Mouse (Mus musculus) gastrocnemius, postnatal 36 days (tissue): ENCODE results near the gene Cfap61. TPM values are rescaled to one million over a fixed set of nuclear protein-coding genes. Genes with fewer than 3 reads are reported as not detected.

ENCODE experiments used
- DNase-seq, 2 experiments: peaks; one replicate each; pipeline ENCODE4 v3.0.0; 2022
- intact Hi-C: fragments of 180-260 bp; cut with DNase I; formaldehyde crosslinking; loops from one replicate; pipeline ENCODE4 v1.15.1; 2025
- total RNA-seq, 2 experiments: library from RNA; stranded (reverse); gene quantifications; 2 replicates each; pipeline ENCODE4 v1.2.3; 2021

The Cfap61 gene
- total RNA-seq, 2 experiments from 2014 or later, result not detected

GRCm38 (mm10) chr2:145997956-145998525 lies 63.5 kb downstream of the Cfap61 start:
- no peak for DNase-seq
- intact Hi-C loops, result no loop called here

- intact Hi-C loops, result no loop called here
- DNase-seq, result no peak
These were observed 74.2 kb downstream of the Cfap61 start for GRCm38 (mm10) chr2:146008801-146009200.

- intact Hi-C loops, result no loop called here
- no peak for DNase-seq
These were observed 75.2 kb downstream of the Cfap61 start for GRCm38 (mm10) chr2:146009596-146010349.

GRCm38 (mm10) chr2:146010816-146011215 lies 76.2 kb downstream of the Cfap61 start:
- intact Hi-C loops, result no loop called here
- DNase-seq, result no peak

GRCm38 (mm10) chr2:146015341-146016186 lies 81.0 kb downstream of the Cfap61 start:
- DNase-seq, result no peak
- intact Hi-C loops, result no loop called here

- intact Hi-C loops, result no loop called here
These were observed 88.3 kb downstream of the Cfap61 start for GRCm38 (mm10) chr2:146022846-146023245.

GRCm38 (mm10) chr2:146043640-146044039 lies 109.1 kb downstream of the Cfap61 start:
- no peak for DNase-seq
- intact Hi-C loops, result no loop called here

More at GRCm38 (mm10) chr2:146022846-146023245, 88.3 kb downstream of the Cfap61 start:
- no peak for DNase-seq

GRCm38 (mm10) chr2:146044926-146045890 lies 110.6 kb downstream of the Cfap61 start:
- intact Hi-C loops, result no loop called here
- DNase-seq, result no peak

GRCm38 (mm10) chr2:146047691-146048090 lies 113.1 kb downstream of the Cfap61 start:
- intact Hi-C loops, result no loop called here
- DNase-seq, result no peak

- intact Hi-C loops, result no loop called here
These were observed 113.7 kb downstream of the Cfap61 start for GRCm38 (mm10) chr2:146048221-146048829.

GRCm38 (mm10) chr2:146049339-146049738 lies 114.8 kb downstream of the Cfap61 start:
- no peak for DNase-seq
- intact Hi-C loops, result no loop called here

More at GRCm38 (mm10) chr2:146048221-146048829, 113.7 kb downstream of the Cfap61 start:
- no peak for DNase-seq

- DNase-seq, result no peak
- intact Hi-C loops, result no loop called here
These were observed 115.5 kb downstream of the Cfap61 start for GRCm38 (mm10) chr2:146050069-146050468.

GRCm38 (mm10) chr2:146051334-146051733 lies 116.8 kb downstream of the Cfap61 start:
- DNase-seq, result no peak
- intact Hi-C loops, result no loop called here

- no peak for DNase-seq
- intact Hi-C loops, result no loop called here
These were observed 122.5 kb downstream of the Cfap61 start for GRCm38 (mm10) chr2:146057123-146057522.

GRCm38 (mm10) chr2:146058791-146059190 lies 124.2 kb downstream of the Cfap61 start:
- intact Hi-C loops, result no loop called here

GRCm38 (mm10) chr2:146061421-146062300 lies 127.1 kb downstream of the Cfap61 start:
- DNase-seq, result no peak
- intact Hi-C loops, result no loop called here

More at GRCm38 (mm10) chr2:146058791-146059190, 124.2 kb downstream of the Cfap61 start:
- no peak for DNase-seq

GRCm38 (mm10) chr2:146062330-146063092 lies 127.9 kb downstream of the Cfap61 start:
- intact Hi-C loops, result no loop called here
- no peak for DNase-seq
